Mouse (Mus musculus): ENCODE data around the gene Ikzf4. TPM values are rescaled to one million over a fixed set of nuclear protein-coding genes. Genes with fewer than 3 reads are reported as not detected.

The Ikzf4 gene
- polyA plus RNA-seq, 1 experiment from 2014 or later, result 1.9 TPM

Small RNA genes lying within 50 kb of the gene (microRNA-seq; reads per million reads assigned to microRNA genes)
- not detected for gene Mir6917 (ENCODE audit: borderline number of aligned reads)

Other genes with a start within 250 kb of the Ikzf4 start
- 0.52 TPM in 1 of 2 replicates, not detected in the other for gene Slc39a5, start 244.8 kb downstream of the Ikzf4 start, polyA plus RNA-seq (2014; fragmentation: Nextera tagmentation; extraction: Ambion mirVana)
- 61.6 and 70.8 TPM in 2 replicates for gene Nabp2, start 234.5 kb downstream of the Ikzf4 start, polyA plus RNA-seq (2014; fragmentation: Nextera tagmentation; extraction: Ambion mirVana)
- gene Rnf41, start 234.3 kb downstream of the Ikzf4 start, polyA plus RNA-seq (2014; fragmentation: Nextera tagmentation; extraction: Ambion mirVana), result 24.5 and 24.8 TPM in 2 replicates
- 70.8 and 82.8 TPM in 2 replicates for gene Smarcc2, start 186.7 kb downstream of the Ikzf4 start, polyA plus RNA-seq (2014; fragmentation: Nextera tagmentation; extraction: Ambion mirVana)
- 1,242 and 1,345 TPM in 2 replicates for gene Myl6, start 151.8 kb downstream of the Ikzf4 start, polyA plus RNA-seq (2014; fragmentation: Nextera tagmentation; extraction: Ambion mirVana)
- 3.3 and 5.4 TPM in 2 replicates for gene Myl6b, start 147.3 kb downstream of the Ikzf4 start, polyA plus RNA-seq (2014; fragmentation: Nextera tagmentation; extraction: Ambion mirVana)
- gene Esyt1, start 120.1 kb downstream of the Ikzf4 start, polyA plus RNA-seq (2014; fragmentation: Nextera tagmentation; extraction: Ambion mirVana), result 14.5 and 18.7 TPM in 2 replicates
- 7.7 and 8.0 TPM in 2 replicates for gene Zc3h10, start 98.2 kb downstream of the Ikzf4 start, polyA plus RNA-seq (2014; fragmentation: Nextera tagmentation; extraction: Ambion mirVana)
- gene Rpl41, start 96.7 kb downstream of the Ikzf4 start, polyA plus RNA-seq (2014; fragmentation: Nextera tagmentation; extraction: Ambion mirVana), result 2,515 and 2,664 TPM in 2 replicates
- 162 and 163 TPM in 2 replicates for gene Pa2g4, start 80.0 kb downstream of the Ikzf4 start, polyA plus RNA-seq (2014; fragmentation: Nextera tagmentation; extraction: Ambion mirVana)
- 5.8 and 9.1 TPM in 2 replicates for gene Erbb3, start 56.3 kb downstream of the Ikzf4 start, polyA plus RNA-seq (2014; fragmentation: Nextera tagmentation; extraction: Ambion mirVana)
- gene Rps26, start 19.2 kb downstream of the Ikzf4 start, polyA plus RNA-seq (2014; fragmentation: Nextera tagmentation; extraction: Ambion mirVana), result 551 and 604 TPM in 2 replicates
- gene Suox, start 28.1 kb upstream of the Ikzf4 start, polyA plus RNA-seq (2014; fragmentation: Nextera tagmentation; extraction: Ambion mirVana), result 11.1 and 12.4 TPM in 2 replicates
- 51.3 and 64.5 TPM in 2 replicates for gene Rab5b, start 50.3 kb upstream of the Ikzf4 start, polyA plus RNA-seq (2014; fragmentation: Nextera tagmentation; extraction: Ambion mirVana)
- 0.96 and 1.5 TPM in 2 replicates for gene Pmel, start 58.2 kb upstream of the Ikzf4 start, polyA plus RNA-seq (2014; fragmentation: Nextera tagmentation; extraction: Ambion mirVana)
- gene Cdk2, start 59.0 kb upstream of the Ikzf4 start, polyA plus RNA-seq (2014; fragmentation: Nextera tagmentation; extraction: Ambion mirVana), result 91.1 and 98.5 TPM in 2 replicates
- gene Dgka, start 98.9 kb upstream of the Ikzf4 start, polyA plus RNA-seq (2014; fragmentation: Nextera tagmentation; extraction: Ambion mirVana), result 5.6 and 5.9 TPM in 2 replicates
- gene Pym1, start 101.9 kb upstream of the Ikzf4 start, polyA plus RNA-seq (2014; fragmentation: Nextera tagmentation; extraction: Ambion mirVana), result 25.4 and 27.2 TPM in 2 replicates
- gene Mmp19, start 144.9 kb upstream of the Ikzf4 start, polyA plus RNA-seq (2014; fragmentation: Nextera tagmentation; extraction: Ambion mirVana), result 0.49 and 0.57 TPM in 2 replicates
- gene Dnajc14, start 158.1 kb upstream of the Ikzf4 start, polyA plus RNA-seq (2014; fragmentation: Nextera tagmentation; extraction: Ambion mirVana), result 28.7 and 37.0 TPM in 2 replicates
- gene Tmem198b, start 158.4 kb upstream of the Ikzf4 start, polyA plus RNA-seq (2014; fragmentation: Nextera tagmentation; extraction: Ambion mirVana), result 15.0 and 18.2 TPM in 2 replicates
- gene Sarnp, start 171.3 kb upstream of the Ikzf4 start, polyA plus RNA-seq (2014; fragmentation: Nextera tagmentation; extraction: Ambion mirVana), result 204 and 210 TPM in 2 replicates
- 50.7 and 60.3 TPM in 2 replicates for gene Ormdl2, start 175.7 kb upstream of the Ikzf4 start, polyA plus RNA-seq (2014; fragmentation: Nextera tagmentation; extraction: Ambion mirVana)
- 4.1 and 4.5 TPM in 2 replicates for gene Gdf11, start 245.7 kb upstream of the Ikzf4 start, polyA plus RNA-seq (2014; fragmentation: Nextera tagmentation; extraction: Ambion mirVana)

All from heart, embryonic 11.5 days (tissue).